Mouse (Mus musculus) cerebellum, adult 2 months (tissue): ENCODE results near the gene Zbed6. TPM values are rescaled to one million over a fixed set of nuclear protein-coding genes. Genes with fewer than 3 reads are reported as not detected.
"Not testable (repeated sequence)": the region's sequence is repeated elsewhere in the genome, so short reads cannot be mapped to it uniquely, and the experiment has no call there.

Experiments
- DNase-seq, 2 experiments: peaks; one replicate each; pipeline ENCODE4 v3.0.0; 2021
- H3K27ac ChIP-seq: fragments of 200-500 bp; 2 replicates; pipeline ENCODE4 v1.5.1; 2012; ENCODE audit warnings: low read length, control low read depth, inconsistent platforms; ENCODE audit not compliant: insufficient read depth
- H3K27me3 ChIP-seq: fragments of 200-500 bp; 2 replicates; pipeline ENCODE4 v1.6.1; 2012; ENCODE audit warnings: inconsistent platforms, mild to moderate bottlenecking, low read length, moderate library complexity; ENCODE audit not compliant: control insufficient read depth, insufficient read depth
- H3K4me1 ChIP-seq: fragments of 200-500 bp; 2 replicates; pipeline ENCODE4 v1.6.1; 2011; ENCODE audit warnings: low read length; ENCODE audit not compliant: control insufficient read depth, insufficient read depth
- H3K4me3 ChIP-seq: fragments of 200-500 bp; replicated peaks from 2 replicates; pipeline ENCODE3; 2011; ENCODE audit warnings: mild to moderate bottlenecking, low read depth, low read length, control low read depth; ENCODE audit not compliant: insufficient read depth
- CTCF ChIP-seq: fragments of 200-500 bp; IDR thresholded peaks from 2 replicates; pipeline ENCODE4 v1.5.1; 2011; ENCODE audit warnings: low read depth, mild to moderate bottlenecking, control low read depth, low read length, moderate library complexity, borderline replicate concordance; ENCODE audit not compliant: insufficient read depth
- POLR2A ChIP-seq: fragments of 200-500 bp; IDR thresholded peaks from 2 replicates; pipeline ENCODE4 v1.6.1; 2011; ENCODE audit warnings: low read length, control low read depth, borderline replicate concordance; ENCODE audit not compliant: insufficient read depth
- WGBS: fragments of 180-500 bp; shearing (Covaris S2); methylation state at CpG from one replicate; pipeline ENCODE4 v1.1.7; 2018; 5-methylcytosine and 5-hydroxymethylcytosine counted together
- polyA plus RNA-seq: library from polyadenylated mRNA; depleted of rRNA; stranded (reverse); fragments of >200 nt; gene quantifications from 2 replicates; pipeline ENCODE4 v1.2.3, GENCODE M21; 2012

Gene Zbed6
- polyA plus RNA-seq, 1 experiment, result 5.5 TPM

- Histone ChIP-seq H3K4me1 (no peaks in the 10 kb centered on the region), H3K27ac (no peak overlapping the region), H3K4me3 (no peak overlapping the region), H3K27me3 (no peaks in the 10 kb centered on the region)
- DNase-seq, result no peak
- WGBS, result 83% methylated on average over 6 of the region's 6 CpGs
- TF ChIP-seq CTCF (no peak), POLR2A (no peak)
Observed at GRCm38 (mm10) chr1:133670776-133671175, 10.1 kb upstream of the Zbed6 start.

DNA sequence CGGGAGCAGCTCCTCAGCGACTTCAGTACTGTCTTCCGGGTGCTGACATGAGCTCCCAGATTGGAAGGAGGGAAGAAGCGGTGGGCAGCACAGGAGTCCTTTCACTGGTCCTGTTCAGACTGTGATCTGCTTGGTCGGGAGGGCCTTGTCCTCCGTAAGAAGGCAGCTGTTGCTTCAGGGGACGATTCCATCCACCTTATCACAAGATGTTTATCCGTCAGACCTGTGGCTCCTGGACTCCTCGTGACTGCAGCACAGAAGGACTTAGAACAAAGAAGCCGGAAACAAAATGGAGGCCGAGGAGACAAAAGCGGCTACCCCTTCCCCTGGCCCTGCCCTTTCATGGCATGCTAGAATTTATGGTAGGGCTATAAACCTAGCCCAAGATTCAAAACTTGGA, 9.5 kb upstream of the Zbed6 start:
- H3K27me3 ChIP-seq, result no peaks in the 10 kb centered on the region
- TF ChIP-seq POLR2A (no peak), CTCF (no peak)
- WGBS, result 86% methylated on average over 12 of the region's 12 CpGs
- DNase-seq, result no peak
- no peaks in the 10 kb centered on the region for H3K4me1 ChIP-seq
- H3K4me3 ChIP-seq, result no peak overlapping the region
- H3K27ac ChIP-seq, result no peak overlapping the region

GRCm38 (mm10) chr1:133668618-133669017, 7.9 kb upstream of the Zbed6 start:
- WGBS, result 94% methylated on average over 3 of the region's 3 CpGs

DNA sequence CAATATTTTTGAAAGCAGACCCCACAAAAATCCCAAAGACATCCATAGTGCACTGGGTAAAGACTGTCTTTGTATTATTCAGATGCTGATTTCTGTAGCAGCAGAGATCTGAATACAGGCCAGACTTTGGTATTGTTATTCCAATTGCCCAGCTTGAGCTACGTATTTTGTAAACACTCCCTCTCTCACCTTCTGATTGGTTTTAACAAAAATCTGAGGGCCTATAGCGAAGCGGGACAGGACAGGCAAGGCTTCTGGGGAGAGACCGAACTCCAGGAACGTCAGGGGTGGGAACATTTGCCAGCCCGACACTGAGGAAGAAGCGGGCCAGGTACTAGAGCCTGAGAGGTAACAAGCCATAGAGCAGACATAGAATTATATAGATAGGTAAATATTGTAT, 7.0 kb upstream of the Zbed6 start:
- H3K27me3 ChIP-seq, result no peaks in the 10 kb centered on the region
- H3K4me1 ChIP-seq, result no peaks in the 10 kb centered on the region
- WGBS, result 64% methylated on average over 7 of the region's 7 CpGs
- TF ChIP-seq CTCF, result no peak
- no peak for TF ChIP-seq POLR2A
- no peak for DNase-seq
- H3K4me3 ChIP-seq, result no peak overlapping the region
- H3K27ac ChIP-seq, result no peak overlapping the region

More at GRCm38 (mm10) chr1:133668618-133669017, 7.9 kb upstream of the Zbed6 start:
- H3K27ac ChIP-seq, result no peak overlapping the region
- TF ChIP-seq CTCF (no peak), POLR2A (no peak)
- no peak overlapping the region for H3K4me3 ChIP-seq
- DNase-seq, result no peak
- H3K27me3 ChIP-seq, result no peaks in the 10 kb centered on the region
- no peaks in the 10 kb centered on the region for H3K4me1 ChIP-seq

- 78% methylated on average over 8 of the region's 8 CpGs for WGBS
- H3K27me3 ChIP-seq, H3K27ac ChIP-seq, H3K4me3 ChIP-seq, H3K4me1 ChIP-seq, DNase-seq: not testable (repeated sequence)
Observed at GRCm38 (mm10) chr1:133665713-133666112, 5.0 kb upstream of the Zbed6 start.

GRCm38 (mm10) chr1:133664203-133664970, 3.7 kb upstream of the Zbed6 start:
- Histone ChIP-seq H3K27me3 (no peaks in the 10 kb centered on the region), H3K27ac (no peak overlapping the region), H3K4me3 (no peak overlapping the region), H3K4me1 (no peaks in the 10 kb centered on the region)
- no peak for TF ChIP-seq CTCF
- no peak for TF ChIP-seq POLR2A
- DNase-seq, result no peak
- WGBS, result 58% methylated on average over 11 of the region's 11 CpGs

GRCm38 (mm10) chr1:133663427-133663826, 2.7 kb upstream of the Zbed6 start:
- DNase-seq, result no peak
- WGBS, result 77% methylated on average over 4 of the region's 4 CpGs
- no peak for TF ChIP-seq POLR2A
- TF ChIP-seq CTCF, result no peak
- H3K4me3 ChIP-seq, result no peak overlapping the region
- peaks cover 1% of the 10 kb centered on the region; the same call in 1 of the 2 replicates for H3K4me1 ChIP-seq
- no peaks in the 10 kb centered on the region for H3K27me3 ChIP-seq
- H3K27ac ChIP-seq, result no peak overlapping the region

DNA sequence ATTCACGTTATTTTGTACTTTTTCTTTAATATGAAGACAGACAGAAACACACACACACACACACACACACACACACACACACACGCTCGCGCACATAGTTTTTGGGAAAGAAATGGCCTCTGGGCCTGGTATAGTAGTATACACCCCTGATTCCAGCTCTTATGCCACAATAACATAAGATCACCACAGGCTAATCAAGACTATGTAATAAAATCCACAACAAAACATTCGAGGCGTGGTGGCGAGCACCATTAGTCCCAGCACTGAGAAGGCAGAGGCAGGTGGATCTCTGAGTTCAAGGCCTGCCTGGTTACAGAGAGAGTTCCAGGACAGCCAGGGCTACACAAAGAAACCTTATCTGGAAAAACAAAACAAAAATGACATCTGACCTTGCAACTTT, 2.3 kb upstream of the Zbed6 start:
- WGBS, result 96% methylated on average over 7 of the region's 7 CpGs
- no peak overlapping the region for H3K27ac ChIP-seq
- no peak for DNase-seq
- H3K27me3 ChIP-seq, result no peaks in the 10 kb centered on the region
- TF ChIP-seq CTCF (no peak), POLR2A (no peak)
- peaks cover 3% of the 10 kb centered on the region; the same call in 1 of the 2 replicates for H3K4me1 ChIP-seq
- H3K4me3 ChIP-seq, result no peak overlapping the region

DNA sequence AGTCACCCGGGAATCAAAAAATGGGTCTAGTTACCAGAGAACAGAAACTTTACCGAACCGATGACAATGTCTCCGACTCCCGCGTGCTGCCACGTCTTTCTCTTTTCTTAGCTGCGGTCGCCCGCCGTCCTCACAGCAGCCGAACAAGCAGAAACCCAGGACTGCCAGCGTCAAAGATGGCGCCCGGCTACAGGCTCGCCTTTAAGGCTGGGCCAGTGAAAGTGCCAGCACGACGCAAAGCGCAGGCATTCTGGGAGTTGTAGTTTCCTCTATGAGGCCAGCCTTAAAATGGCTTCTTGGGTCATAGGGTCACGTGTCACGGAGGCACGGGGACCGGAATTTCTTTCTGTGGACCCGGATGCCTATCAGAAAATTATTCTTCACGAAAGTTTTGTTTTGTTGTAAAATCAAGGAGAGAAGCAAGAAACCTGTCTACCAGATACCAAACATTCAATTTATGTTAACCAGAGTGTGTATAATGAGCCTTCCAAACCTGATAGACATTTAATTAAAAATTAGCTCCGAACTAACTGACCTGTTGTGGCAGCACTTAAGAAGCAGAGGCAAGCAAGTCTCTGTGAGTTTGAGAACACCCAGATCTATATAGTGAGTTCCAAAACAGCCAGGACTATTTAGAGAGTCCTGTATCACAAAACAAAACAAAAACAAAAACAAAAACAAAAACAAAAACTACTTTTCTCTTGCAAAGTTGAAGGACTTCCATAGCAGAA, 683 bp upstream of the Zbed6 start, which contains the start of gene Gm38394:
Gene Gm38394 (minus strand): TSS at position 116 of the 731 bp plus-strand sequence.
- peak; percentile 91 to 95 for DNase-seq
- H3K4me3 ChIP-seq, result peak within 1 kb of the TSS; percentile 95
- 1% methylated on average over 26 of the region's 26 CpGs for WGBS
- TF ChIP-seq POLR2A (peak; percentile 68; the same call in 1 of the 2 replicates), CTCF (no peak)
- peak within 1 kb of the TSS; percentile 67; the same call in 1 of the 2 replicates for H3K27ac ChIP-seq
- peaks cover 7% of the 10 kb centered on the region; the same call in 1 of the 2 replicates for H3K4me1 ChIP-seq
- H3K27me3 ChIP-seq, result no peaks in the 10 kb centered on the region
